Mouse (Mus musculus) liver, embryonic 14.5 days (tissue): ENCODE data around the gene Carhsp1. TPM values are rescaled to one million over a fixed set of nuclear protein-coding genes. Genes with fewer than 3 reads are reported as not detected.

ENCODE experiments used
- ATAC-seq: fragments of 200-750 bp; cut with Nextera tagmentation; 2 replicates; pipeline ENCODE4 v1.8.0; 2017; ENCODE audit warnings: moderate number of reproducible peaks, mild to moderate bottlenecking, moderate library complexity; ENCODE audit not compliant: insufficient read depth
- DNase-seq, 3 experiments: peaks; one replicate each; pipeline ENCODE4 v3.0.0-alpha.2; 2012 to 2013; ENCODE audit warnings: low read depth in 3 of 3, low spot score in 3 of 3
- H3K27ac ChIP-seq: fragments of 300-500 bp; sonication (generic); 2 replicates; pipeline ENCODE4 v1.5.1; 2014; ENCODE audit warnings: moderate library complexity, mild to moderate bottlenecking, control low read depth, inconsistent platforms
- H3K27me3 ChIP-seq: fragments of 300-500 bp; sonication (generic); 2 replicates; pipeline ENCODE4 v1.6.1; 2014; ENCODE audit warnings: mild to moderate bottlenecking, low read length, moderate library complexity; ENCODE audit not compliant: control insufficient read depth, insufficient read depth
- H3K36me3 ChIP-seq: fragments of 300-500 bp; sonication (generic); replicated peaks from 2 replicates; pipeline ENCODE4 v1.6.1; 2014; ENCODE audit warnings: low read depth; ENCODE audit not compliant: control insufficient read depth, insufficient read depth
- H3K4me1 ChIP-seq, 2 experiments: fragments of 200-500 bp in 1 of 2; fragments of 300-500 bp in 1 of 2; sonication (generic) in 1 of 2; replicated peaks; 2 replicates each; pipeline ENCODE4 v1.6.1; 2012 to 2014; ENCODE audit warnings: antibody characterized with exemption in 1 of 2, inconsistent platforms in 1 of 2, low read length in 1 of 2; ENCODE audit not compliant: control insufficient read depth in 2 of 2, insufficient read depth in 2 of 2
- H3K4me2 ChIP-seq: fragments of 300-500 bp; sonication (generic); 2 replicates; pipeline ENCODE4 v1.6.1; 2014; ENCODE audit warnings: low read depth, mild to moderate bottlenecking, control low read depth, moderate library complexity
- H3K4me3 ChIP-seq, 2 experiments: fragments of 200-500 bp in 1 of 2; fragments of 300-500 bp in 1 of 2; sonication (generic) in 1 of 2; 2 replicates each; pipeline ENCODE4 v1.5.1; 2012 to 2014; ENCODE audit warnings: low read depth in 2 of 2, low read length in 2 of 2, mild to moderate bottlenecking in 2 of 2, control low read depth in 1 of 2, inconsistent platforms in 1 of 2, moderate library complexity in 1 of 2; ENCODE audit not compliant: insufficient read depth in 1 of 2
- H3K9ac ChIP-seq: fragments of 300-500 bp; sonication (generic); replicated peaks from 2 replicates; pipeline ENCODE4 v1.6.1; 2014; ENCODE audit warnings: mild to moderate bottlenecking, control low read depth, moderate library complexity
- H3K9me3 ChIP-seq: fragments of 300-500 bp; sonication (generic); 2 replicates; pipeline ENCODE4 v1.6.1; 2016; ENCODE audit warnings: low read length, mixed read lengths; ENCODE audit not compliant: control insufficient read depth
- CTCF ChIP-seq: IDR thresholded peaks from 2 replicates; pipeline ENCODE4 v1.5.1; 2016; ENCODE audit warnings: antibody characterized with exemption, low read depth, control low read depth
- EP300 ChIP-seq: IDR thresholded peaks from 2 replicates; pipeline ENCODE4 v1.6.1; 2016; ENCODE audit warnings: antibody characterized with exemption, low read depth
- WGBS: fragments of 180-500 bp; shearing (Covaris S2); extraction: QIAGEN DNeasy Blood & Tissue Kit; methylation state at CpG from one replicate; pipeline ENCODE4 v1.1.7; 2014; ENCODE audit not compliant: insufficient replicate concordance; 5-methylcytosine and 5-hydroxymethylcytosine counted together
- polyA plus RNA-seq, 2 experiments: library from polyadenylated mRNA; depleted of rRNA in 1 of 2; stranded (reverse) in 1 of 2; unstranded in 1 of 2; fragments of >200 nt; fragmentation: Nextera tagmentation in 1 of 2; extraction: Ambion mirVana in 1 of 2; gene quantifications; 2 replicates each; pipeline versions ENCODE4 v1.2.1 to v1.2.3; 2012 to 2014

The Carhsp1 gene
- polyA plus RNA-seq, 2 experiments: 31.3 to 38.7 TPM

DNA sequence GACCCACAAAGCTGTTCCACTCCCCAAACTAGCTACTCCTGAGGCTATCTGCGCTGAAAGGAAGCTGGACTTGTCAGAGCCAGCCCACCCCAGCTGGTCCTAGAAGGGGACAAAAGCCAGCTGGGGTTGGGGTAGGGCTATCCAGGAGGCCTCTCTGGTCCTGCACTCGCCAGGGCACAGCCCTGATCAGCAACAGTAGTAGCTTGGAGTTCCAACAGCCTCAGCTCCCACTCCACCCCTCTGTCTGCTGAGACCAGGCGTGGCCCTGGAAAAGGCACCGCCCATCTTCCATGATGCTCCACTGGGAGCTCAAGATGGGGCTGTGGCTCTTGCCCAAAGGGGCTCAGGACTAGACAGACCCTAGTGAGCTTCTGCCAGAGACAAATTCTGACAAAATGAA, 4.1 kb downstream of the Carhsp1 start:
- DNase-seq (no peak), ATAC-seq (no peak)
- Histone ChIP-seq H3K27me3 (no peaks in the 10 kb centered on the region), H3K4me2 (peak overlapping the region; percentile 3), H3K4me3 (no peak overlapping the region; a peak in 1 of 4 replicates), H3K27ac (no peak overlapping the region), H3K9ac (0 out of 2 replicates have a peak overlapping the region, but pooled peaks have one; percentile 3), H3K4me1 (peaks cover 23 to 41% of the 10 kb centered on the region in 2 experiments), H3K36me3 (peaks cover 20% of the 10 kb centered on the region), H3K9me3 (no peaks in the 10 kb centered on the region)
- 63% methylated on average over 4 of the region's 4 CpGs for WGBS
- TF ChIP-seq CTCF (no peak), EP300 (no peak)

DNA sequence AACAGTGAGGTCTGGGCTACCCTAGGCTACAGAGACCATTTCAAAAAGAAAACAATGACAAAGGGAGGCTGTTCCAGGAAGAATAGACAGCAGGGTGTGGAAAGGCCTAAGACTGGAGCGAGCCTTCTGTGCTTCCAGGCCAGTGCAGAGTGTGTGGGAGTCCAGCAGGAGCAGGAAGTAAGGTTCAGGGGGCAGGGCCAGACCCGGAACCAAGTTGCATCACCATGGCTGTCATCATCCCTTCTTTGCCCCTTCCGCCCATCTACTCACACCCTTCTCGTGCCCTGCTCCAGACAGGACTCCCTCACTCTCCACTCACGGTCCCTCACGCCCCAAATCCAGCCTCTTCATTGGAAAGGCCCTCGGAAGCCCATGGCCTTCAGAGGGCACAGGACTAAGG, 4.7 kb downstream of the Carhsp1 start:
- H3K4me2 ChIP-seq: peak overlapping the region; percentile 3
- WGBS: 58% methylated on average over 7 of the region's 7 CpGs

DNA sequence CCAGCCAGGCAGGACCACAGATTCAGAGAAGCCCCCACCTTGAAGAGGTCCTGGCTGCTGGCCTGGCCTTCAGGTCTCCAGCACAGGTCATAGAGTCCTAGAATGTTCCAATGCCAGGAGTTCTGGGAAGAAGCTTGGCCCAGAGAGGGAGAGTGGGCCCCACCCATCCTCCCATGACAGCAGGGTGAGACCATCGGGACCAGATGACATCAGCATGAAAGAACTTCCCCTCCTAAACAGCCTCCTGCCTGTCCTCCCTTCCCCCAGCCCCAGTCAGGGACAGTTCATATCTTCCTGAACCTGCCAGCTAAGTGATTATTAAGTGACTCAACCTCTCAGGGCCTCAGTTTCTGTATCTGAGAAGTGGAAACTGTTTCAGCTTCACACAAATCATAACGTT, 5.5 kb downstream of the Carhsp1 start:
- DNase-seq (no peak), ATAC-seq (no peak)
- Histone ChIP-seq H3K4me3 (no peak overlapping the region), H3K9me3 (no peaks in the 10 kb centered on the region), H3K4me2 (peak overlapping the region; percentile 3; the same call in 1 of the 2 replicates), H3K4me1 (peaks cover 23 to 37% of the 10 kb centered on the region in 2 experiments), H3K27ac (no peak overlapping the region), H3K27me3 (no peaks in the 10 kb centered on the region), H3K36me3 (peaks cover 34% of the 10 kb centered on the region), H3K9ac (no peak overlapping the region; the same call in 1 of the 2 replicates)
- WGBS: 9% methylated on average over 2 of the region's 2 CpGs
- no peak for TF ChIP-seq CTCF
- TF ChIP-seq EP300: no peak

More for the DNA sequence above, 4.7 kb downstream of the Carhsp1 start:
- H3K4me1 ChIP-seq: peaks cover 23 to 37% of the 10 kb centered on the region in 2 experiments
- H3K36me3 ChIP-seq: peaks cover 26% of the 10 kb centered on the region
- ATAC-seq: no peak
- TF ChIP-seq EP300: no peak
- no peak for TF ChIP-seq CTCF
- no peak overlapping the region; the same call in 1 of the 2 replicates for H3K27ac ChIP-seq
- no peak overlapping the region for H3K9ac ChIP-seq
- no peaks in the 10 kb centered on the region for H3K27me3 ChIP-seq
- no peak for DNase-seq
- H3K4me3 ChIP-seq: no peak overlapping the region
- no peaks in the 10 kb centered on the region for H3K9me3 ChIP-seq

DNA sequence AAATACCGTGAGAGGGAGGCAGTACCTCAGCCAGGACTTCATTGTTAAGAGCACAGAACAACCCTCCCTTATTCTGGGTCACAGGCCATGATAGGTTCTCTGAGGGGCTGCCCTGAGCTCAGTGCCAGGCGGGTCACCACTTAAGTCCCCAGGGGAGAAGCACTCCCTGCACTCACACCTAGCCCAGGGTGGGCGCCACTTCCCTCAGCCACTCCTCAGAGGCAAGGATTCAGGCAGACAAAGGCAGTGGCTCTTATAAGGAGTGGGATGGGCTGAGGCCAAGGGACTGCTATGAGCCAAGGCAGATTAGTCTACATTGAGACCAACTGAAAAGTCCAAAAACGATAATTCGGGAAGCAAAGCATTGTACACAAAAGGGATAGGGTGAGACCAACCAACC, 6.6 kb downstream of the Carhsp1 start:
- ATAC-seq: no peak
- no peak for DNase-seq
- no peak overlapping the region for H3K4me2 ChIP-seq
- H3K4me3 ChIP-seq: no peak overlapping the region
- no peaks in the 10 kb centered on the region for H3K27me3 ChIP-seq
- no peaks in the 10 kb centered on the region for H3K9me3 ChIP-seq
- H3K4me1 ChIP-seq: peaks cover 19 to 31% of the 10 kb centered on the region in 2 experiments
- H3K27ac ChIP-seq: no peak overlapping the region
- WGBS: 78% methylated on average over 5 of the region's 5 CpGs
- TF ChIP-seq EP300 (no peak), CTCF (no peak)
- no peak overlapping the region for H3K9ac ChIP-seq
- H3K36me3 ChIP-seq: peaks cover 42% of the 10 kb centered on the region

DNA sequence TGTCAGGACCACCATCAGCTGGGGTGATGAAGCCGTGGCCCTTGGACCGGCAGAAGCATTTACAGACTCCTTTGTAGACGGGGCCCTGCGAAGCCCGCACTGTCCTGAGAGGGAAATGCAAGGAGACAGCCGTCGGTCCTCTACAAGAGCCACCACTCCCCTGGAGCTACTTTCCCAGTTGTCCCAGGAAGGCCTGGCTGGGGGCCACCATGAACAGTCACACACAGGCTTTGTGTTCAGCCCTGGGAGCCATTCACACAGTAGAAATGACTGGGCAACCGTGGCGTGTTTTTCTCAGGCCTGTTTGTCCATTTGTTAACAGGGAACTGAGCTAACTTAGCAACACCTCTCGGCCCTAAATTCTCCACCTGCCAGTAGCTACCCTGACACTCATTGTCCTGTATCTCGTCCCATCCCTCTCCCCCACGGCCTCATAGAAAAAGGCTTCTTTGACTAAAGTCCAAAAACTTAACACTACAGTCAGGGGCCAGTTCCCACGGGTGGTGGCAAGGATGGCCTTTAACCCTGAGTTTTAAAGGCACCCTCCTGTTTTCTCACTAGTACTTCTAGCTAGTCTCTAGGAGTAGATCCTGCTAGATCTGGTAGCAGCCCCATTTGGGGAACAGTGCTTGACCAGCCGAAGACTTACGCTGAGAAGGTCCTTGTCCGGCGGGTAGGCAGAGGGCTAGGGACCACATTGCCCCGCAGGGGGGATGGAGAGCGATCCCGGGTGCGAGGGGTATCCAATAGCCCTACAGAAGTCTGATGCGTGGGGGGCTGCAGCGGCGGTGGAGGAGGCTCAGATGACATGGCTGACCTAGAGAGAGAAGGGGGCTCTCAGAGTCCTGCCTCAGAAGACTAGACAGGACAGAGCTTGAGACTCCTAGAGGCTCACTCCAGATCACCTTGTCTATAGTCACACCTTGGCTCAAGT, 8.1 kb downstream of the Carhsp1 start:
- ATAC-seq (no peak), DNase-seq (no peak)
- Histone ChIP-seq H3K27ac (no peak overlapping the region), H3K27me3 (no peaks in the 10 kb centered on the region), H3K36me3 (peaks cover 54% of the 10 kb centered on the region), H3K4me2 (no peak overlapping the region), H3K4me1 (peaks cover 16 to 22% of the 10 kb centered on the region in 2 experiments), H3K9me3 (no peaks in the 10 kb centered on the region), H3K9ac (no peak overlapping the region), H3K4me3 (no peak overlapping the region)
- 87% methylated on average over 24 of the region's 24 CpGs for WGBS
- TF ChIP-seq CTCF (no peak), EP300 (no peak)
